Mouse (Mus musculus) left cerebral cortex, adult 2 months (tissue): ENCODE measurements around the gene Gaa. TPM values are rescaled to one million over a fixed set of nuclear protein-coding genes. Genes with fewer than 3 reads are reported as not detected.

Experiments
- DNase-seq, 2 experiments: peaks; one replicate each; pipeline ENCODE4 v3.0.0; 2021 to 2022; ENCODE audit warnings: low spot score in 2 of 2, mixed read lengths in 1 of 2; ENCODE audit errors: extremely low spot score in 1 of 2
- H3K27ac ChIP-seq: fragments of 200-600 bp; 2 replicates; pipeline ENCODE4 v1.8.1; 2022
- H3K4me3 ChIP-seq: fragments of 200-600 bp; 2 replicates; pipeline ENCODE4 v1.8.1; 2022
- CTCF ChIP-seq: fragments of 200-600 bp; IDR thresholded peaks from 2 replicates; pipeline ENCODE4 v1.8.1; 2022; ENCODE audit warnings: antibody characterized with exemption, mild to moderate bottlenecking, moderate library complexity
- intact Hi-C: fragments of 180-260 bp; cut with DNase I; formaldehyde crosslinking; loops from one replicate; pipeline ENCODE4 v1.15.1; 2025
- total RNA-seq, 2 experiments: library from RNA; stranded (reverse); gene quantifications; 2 replicates each; pipeline ENCODE4 v1.2.3; 2021

Gaa gene
- total RNA-seq, 2 experiments from 2014 or later, result 241 to 268 TPM

DNA sequence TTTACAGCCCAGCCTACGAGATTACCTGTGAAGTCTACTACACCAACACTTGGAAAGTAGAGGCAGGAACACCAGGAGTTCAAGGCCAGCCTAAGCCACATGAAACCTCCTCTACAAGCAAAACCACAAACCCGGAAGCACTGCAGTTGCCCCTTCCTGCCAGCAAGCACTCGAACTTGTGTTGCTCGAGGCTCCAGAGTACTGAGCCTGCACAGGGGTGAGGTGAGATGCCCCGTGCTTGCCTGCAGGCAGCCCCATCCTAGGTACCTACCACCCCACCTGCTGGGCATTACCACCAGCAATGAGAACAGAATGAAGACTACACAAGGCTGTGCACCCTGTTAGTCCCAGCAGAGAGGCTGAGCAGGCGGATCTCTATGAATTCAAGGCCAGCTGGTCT lies 30.3 kb downstream of the Gaa start:
- DNase-seq, result no peak
- TF ChIP-seq CTCF, result no peak
- H3K4me3 ChIP-seq, result no peak overlapping the region
- intact Hi-C loops, result no loop called here
- no peak overlapping the region for H3K27ac ChIP-seq

DNA sequence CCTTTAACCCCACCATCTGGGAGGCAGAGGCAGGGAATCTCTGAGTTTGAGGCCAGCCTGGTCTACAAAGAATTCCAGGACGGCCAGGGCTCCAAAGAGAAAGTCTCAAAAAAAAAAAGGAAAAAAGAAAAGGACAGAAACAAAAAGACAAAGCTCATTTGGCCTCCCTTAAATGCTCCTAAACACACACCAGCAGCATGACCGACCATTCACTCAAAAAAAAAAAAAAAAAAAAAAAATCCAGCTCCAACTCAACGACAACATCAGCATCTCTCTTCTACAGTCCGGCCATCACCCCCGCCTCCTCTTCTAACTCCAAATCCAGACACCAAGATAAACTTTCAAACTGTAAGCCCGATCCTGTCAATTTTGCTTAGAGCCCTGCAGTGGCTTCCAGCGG lies 31.2 kb downstream of the Gaa start:
- H3K4me3 ChIP-seq, result peak overlapping the region; percentile 87
- no peak for TF ChIP-seq CTCF
- H3K27ac ChIP-seq, result peak overlapping the region; percentile 98
- DNase-seq, result no peak
- intact Hi-C loops, result no loop called here

DNA sequence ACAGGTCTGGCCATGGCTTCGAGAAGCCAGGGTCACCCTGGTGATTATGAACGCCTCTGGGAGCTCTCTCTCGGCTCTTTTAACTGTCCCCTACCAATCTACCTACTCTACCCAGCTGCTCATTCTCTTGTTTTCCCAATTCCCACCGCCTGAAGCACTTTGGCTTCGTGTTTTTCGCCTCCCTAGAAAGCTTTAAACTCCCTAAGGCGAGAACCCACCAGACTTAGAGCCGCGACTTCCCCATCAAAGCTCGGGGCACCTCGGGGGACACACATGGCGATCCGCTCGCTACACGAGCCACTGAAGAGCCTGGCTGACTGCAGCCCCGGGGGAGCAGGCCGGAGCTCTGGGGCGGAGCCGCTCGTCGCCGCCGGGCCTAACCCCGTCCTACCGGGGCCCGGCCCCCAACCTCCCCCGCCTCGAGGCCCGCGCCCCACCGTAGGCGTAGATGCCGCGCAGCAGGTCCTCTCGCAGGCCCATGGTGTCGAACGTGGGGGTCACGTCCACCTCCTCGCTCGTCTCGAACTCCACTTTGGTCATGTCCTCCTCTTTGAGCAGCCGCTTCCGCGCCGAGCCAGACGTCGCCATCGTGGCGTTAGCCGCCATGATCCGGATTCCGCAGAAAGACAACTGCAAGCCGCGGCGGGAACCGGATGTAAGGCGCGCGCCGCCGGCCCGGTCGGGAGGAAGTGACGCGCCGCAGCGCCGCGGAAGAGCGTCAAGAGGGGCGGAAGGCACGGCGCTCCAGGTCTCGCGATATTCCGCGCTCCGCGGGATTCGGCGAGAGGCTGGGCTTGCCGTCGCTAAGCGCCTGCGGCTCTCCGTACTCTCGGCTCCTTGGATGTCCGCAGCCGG lies 31.9 kb downstream of the Gaa start, which contains the start of gene Eif4a3:
TSS of gene Eif4a3 (minus strand) at position 699 of the 855 bp plus-strand sequence.
- peak; percentile 95 to 96 for DNase-seq
- TF ChIP-seq CTCF, result no peak
- H3K27ac ChIP-seq, result peak within 1 kb of the TSS; percentile 98
- intact Hi-C loops, result loop anchor here (1.0 to 10.0 kb wide), 3 partner anchors 31 to 605 kb away; partner anchors contain the start of gene Endov
- H3K4me3 ChIP-seq, result peak within 1 kb of the TSS; percentile 87

DNA sequence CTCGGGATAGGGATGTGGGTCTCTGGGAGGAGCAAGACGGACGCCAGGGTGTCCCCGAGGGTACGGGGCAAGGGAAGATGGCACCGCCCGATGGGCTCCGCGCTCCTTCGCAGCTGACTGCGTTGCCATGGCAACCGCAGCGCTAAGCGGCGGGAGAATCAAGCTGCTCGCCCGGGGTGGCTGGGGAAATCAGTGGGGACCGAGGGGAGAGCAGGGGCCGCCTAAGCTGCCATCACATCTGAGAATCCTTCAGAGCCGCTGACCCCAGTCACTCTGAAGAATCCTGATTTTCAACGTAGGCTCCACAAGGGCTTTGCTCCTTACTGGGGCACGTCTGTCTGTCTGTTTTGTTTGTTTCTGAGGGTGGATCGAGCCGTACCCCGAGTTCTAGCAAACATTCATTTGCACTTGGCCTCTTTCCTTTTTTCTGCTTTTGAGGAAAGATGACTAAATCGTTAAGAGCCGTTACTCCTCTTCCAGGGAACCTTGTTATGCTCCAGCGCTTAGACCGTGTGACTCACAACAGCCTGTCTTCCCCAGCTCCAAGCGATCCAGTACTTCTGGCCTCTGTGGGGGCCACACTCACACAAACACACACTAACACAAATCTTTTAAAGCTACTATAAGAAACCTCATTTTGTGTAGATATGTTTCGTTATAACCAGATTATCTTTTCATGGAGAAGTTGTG lies 32.7 kb downstream of the Gaa start:
- H3K27ac ChIP-seq, result peak overlapping the region; percentile 98
- DNase-seq, result no peak
- peak overlapping the region; percentile 87 for H3K4me3 ChIP-seq
- intact Hi-C loops, result loop anchor here (1.0 to 10.0 kb wide), 3 partner anchors 32 to 604 kb away; partner anchors contain the start of gene Endov
- TF ChIP-seq CTCF, result no peak

DNA sequence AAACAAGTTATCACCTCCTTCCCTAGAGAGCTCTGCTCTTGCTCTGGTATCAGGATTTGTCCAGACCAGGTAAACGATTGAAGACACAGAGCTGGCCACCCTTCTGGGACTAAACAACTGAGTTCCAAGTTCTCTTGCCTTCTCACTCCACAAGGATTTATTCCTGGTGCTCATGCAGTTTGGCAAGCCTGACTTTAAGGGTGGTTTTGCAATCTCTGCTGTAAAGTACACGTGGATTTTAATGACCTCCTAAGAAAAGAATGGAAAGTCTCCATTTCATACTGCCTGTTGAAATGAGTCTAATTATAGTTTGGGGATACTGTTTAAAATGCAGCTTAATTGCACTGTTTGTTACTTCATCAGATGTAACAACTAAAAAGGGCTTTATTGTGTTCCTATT lies 33.3 kb downstream of the Gaa start:
- H3K27ac ChIP-seq, result no peak overlapping the region
- TF ChIP-seq CTCF, result no peak
- no peak for DNase-seq
- intact Hi-C loops, result loop anchor here (1.0 to 10.0 kb wide), 3 partner anchors 33 to 604 kb away; partner anchors contain the start of gene Endov
- H3K4me3 ChIP-seq, result no peak overlapping the region

DNA sequence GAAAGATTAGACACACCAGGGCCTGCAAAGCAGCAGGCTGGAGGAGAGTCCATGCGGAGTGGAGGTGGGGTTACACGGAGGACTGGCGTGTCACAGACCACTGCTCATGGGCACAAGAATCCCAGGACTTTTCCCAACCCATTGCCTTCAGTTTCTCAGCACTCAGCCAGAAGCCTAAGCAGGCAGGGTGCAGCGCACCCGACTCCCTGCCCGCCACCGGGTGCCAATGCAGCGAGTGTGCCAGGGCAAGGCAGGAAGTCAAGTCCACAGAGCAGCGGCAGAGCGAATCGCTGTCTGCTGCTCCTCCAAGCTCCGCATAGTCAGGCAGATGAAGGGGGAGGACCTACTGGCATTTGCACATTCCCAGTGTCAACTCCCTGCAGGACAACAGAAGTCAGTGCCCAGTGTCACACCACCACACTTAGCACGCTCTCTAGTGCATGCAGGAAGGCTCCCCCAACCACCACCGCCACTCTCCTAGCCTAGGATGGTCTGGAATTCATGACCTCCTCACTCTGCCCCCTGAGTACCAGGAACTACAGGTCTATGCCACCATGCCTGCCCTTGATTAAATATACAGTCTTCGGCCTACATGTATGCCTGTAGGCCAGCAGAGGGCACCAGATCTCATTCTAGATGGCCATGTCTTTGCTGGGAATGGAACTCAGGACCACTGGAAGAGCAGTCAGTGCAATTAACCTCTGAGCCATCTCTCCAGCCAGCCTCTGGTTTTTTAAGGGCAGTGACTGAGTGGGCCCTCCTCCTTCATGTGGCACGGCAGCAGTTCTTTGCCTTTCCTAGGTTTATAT lies 37.4 kb downstream of the Gaa start:
- peak; percentile 68 for TF ChIP-seq CTCF
- peak in 1 of 2 experiments; percentile 42 for DNase-seq
- intact Hi-C loops, result loop anchor here (1.0 to 10.0 kb wide), 4 partner anchors 58 to 600 kb away; partner anchors contain the start of gene Endov
- no peak overlapping the region for H3K27ac ChIP-seq
- H3K4me3 ChIP-seq, result no peak overlapping the region

DNA sequence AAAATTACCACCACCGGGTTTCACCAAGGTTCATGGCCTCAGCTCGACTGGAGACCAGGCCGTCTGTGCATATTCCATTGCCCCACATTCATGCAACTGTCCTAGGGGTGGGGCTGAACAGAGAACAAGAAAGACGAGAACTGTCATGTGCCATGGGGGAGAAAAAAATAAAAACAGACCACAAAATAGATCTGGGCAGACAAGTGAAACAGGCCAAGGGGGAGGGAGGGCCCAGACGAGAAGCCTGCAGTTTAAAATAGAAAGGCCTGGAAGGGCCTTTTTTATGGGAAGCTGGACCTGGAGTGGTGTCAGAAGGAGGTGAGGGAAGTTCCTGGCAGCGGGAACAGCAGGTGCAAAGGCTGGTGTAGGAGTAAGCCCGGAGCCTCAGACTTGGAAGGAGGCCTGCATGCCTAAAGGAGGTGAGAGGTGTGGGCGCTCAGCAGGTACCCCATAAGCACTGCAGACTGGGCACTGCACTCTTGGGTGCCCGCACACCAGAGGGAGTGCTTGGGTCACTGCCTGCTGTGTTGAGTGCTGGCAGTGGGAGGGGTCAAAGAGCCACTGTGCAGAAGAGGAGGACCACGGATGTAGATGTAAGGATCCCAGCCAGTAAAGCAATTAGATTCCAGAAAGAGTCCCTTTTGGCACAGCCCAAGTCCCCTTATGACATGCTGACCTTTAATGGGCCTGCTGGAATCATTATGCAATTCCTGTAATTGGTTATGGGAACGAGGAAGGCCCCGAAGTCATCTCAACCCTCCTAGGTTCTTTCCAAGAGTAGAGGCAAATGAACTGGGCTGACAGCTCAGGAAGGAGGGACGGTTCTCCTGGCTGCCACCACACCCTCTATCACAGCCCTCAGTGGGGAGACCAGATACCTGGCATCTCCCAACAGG lies 39.3 kb downstream of the Gaa start:
- intact Hi-C loops, result loop anchor here (5.0 to 10.0 kb wide), 2 partner anchors 130 to 598 kb away; no protein-coding TSS in a partner anchor
- H3K27ac ChIP-seq, result no peak overlapping the region
- no peak overlapping the region for H3K4me3 ChIP-seq
- DNase-seq, result no peak
- no peak for TF ChIP-seq CTCF

DNA sequence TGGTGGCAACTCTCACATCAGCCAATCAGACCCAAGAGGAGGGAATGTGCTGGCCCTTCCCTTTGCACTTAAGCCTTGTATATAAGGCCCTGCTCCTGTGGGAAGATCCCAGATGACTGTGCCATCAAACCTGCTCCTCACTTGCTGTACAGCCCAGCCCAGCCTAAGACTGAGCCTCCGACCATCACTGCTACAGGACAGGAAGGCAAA lies 39.9 kb downstream of the Gaa start, which contains the start of gene Card14:
TSS of gene Card14 (plus strand) at position 111 of the 210 bp plus-strand sequence.
- intact Hi-C loops, result loop anchor here (5.0 to 10.0 kb wide), 2 partner anchors 130 to 597 kb away; no protein-coding TSS in a partner anchor
- TF ChIP-seq CTCF, result no peak

DNA sequence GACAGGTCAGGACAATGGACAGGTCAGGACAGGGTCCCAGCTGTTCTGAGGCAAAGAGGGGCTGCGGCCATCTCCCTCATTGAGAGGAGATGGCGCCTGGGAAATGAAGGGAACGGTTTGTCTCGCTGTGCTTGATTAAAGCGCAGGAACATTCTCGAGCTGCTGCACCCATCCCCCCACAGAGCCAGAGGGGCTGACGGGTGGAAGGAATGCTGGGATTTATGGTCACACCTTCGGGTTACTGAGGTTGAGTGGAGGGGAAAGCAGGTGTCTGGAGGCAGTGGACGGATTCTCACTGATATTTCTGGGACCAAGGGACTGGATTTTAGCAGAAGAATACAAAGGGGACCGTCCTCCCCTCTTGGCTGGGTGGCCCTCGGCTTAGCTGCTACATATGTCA lies 40.2 kb downstream of the Gaa start:
- H3K27ac ChIP-seq, result no peak overlapping the region
- no peak for DNase-seq
- intact Hi-C loops, result loop anchor here (5.0 to 10.0 kb wide), 2 partner anchors 129 to 597 kb away; no protein-coding TSS in a partner anchor
- H3K4me3 ChIP-seq, result no peak overlapping the region
- TF ChIP-seq CTCF, result no peak

More for the DNA sequence above, 39.9 kb downstream of the Gaa start, which contains the start of gene Card14:
- DNase-seq, result no peak
- Histone ChIP-seq H3K4me3 (no peak within 1 kb of the TSS), H3K27ac (no peak within 1 kb of the TSS)

DNA sequence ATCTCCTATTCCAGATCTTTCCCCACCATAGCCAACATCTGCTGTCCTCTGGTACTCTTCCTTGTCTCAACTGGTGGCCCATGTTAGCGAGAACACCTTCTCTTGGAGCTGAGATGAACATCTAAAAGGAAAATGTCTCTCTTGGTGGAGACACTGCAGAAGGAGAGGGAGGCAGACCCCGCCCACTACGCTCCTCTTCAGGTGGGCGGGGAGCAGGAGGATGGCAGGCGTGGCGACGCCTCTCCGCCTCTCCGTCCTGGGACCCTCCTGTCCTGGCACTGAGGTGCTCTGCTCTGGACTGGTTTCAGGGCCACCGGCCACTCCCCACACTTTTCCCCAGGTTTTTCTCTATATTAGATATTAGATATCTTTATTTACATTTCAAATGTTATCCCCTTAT lies 42.9 kb downstream of the Gaa start:
- no peak for TF ChIP-seq CTCF
- intact Hi-C loops, result no loop called here
- Histone ChIP-seq H3K4me3 (no peak overlapping the region), H3K27ac (no peak overlapping the region)
- DNase-seq, result no peak
